Mouse (Mus musculus) CD4-positive naive resting alpha-beta T cell, adult 76 days (primary cell): ENCODE data around the gene B020031M17Rik. TPM values are rescaled to one million over a fixed set of nuclear protein-coding genes. Genes with fewer than 3 reads are reported as not detected.

Experiments used
- total RNA-seq: library from RNA; stranded (reverse); gene quantifications from one replicate; pipeline ENCODE4 v1.2.4, GENCODE M21; 2023

Gene B020031M17Rik
- total RNA-seq = not detected

GRCm38 (mm10) chr13:119950706-119951105 is at the start of gene B020031M17Rik:
Gene B020031M17Rik (minus strand): TSS chr13:119950806.

GRCm38 (mm10) chr13:119929172-119929571 is 21.4 kb downstream of the B020031M17Rik start, which contains the start of gene Gm21761:
Gene Gm21761 (minus strand): TSS chr13:119929272.

Other genes starting within 250 kb of the B020031M17Rik start
- 0.94 TPM for gene Nim1k, start 194.9 kb downstream of the B020031M17Rik start, total RNA-seq
- 69.0 TPM for gene Zfp131, start 159.9 kb downstream of the B020031M17Rik start, total RNA-seq
- not detected for gene AF067063, start 120.6 kb downstream of the B020031M17Rik start, total RNA-seq
- not detected for gene D13Ertd608e, start 114.8 kb downstream of the B020031M17Rik start, total RNA-seq
- gene Tcstv1, start 56.0 kb downstream of the B020031M17Rik start, total RNA-seq = not detected
- not detected for gene Gm21761, start 21.5 kb downstream of the B020031M17Rik start, total RNA-seq
- gene Gm36079, start 76.2 kb upstream of the B020031M17Rik start, total RNA-seq = not detected
- 0.47 TPM for gene Gm21188, start 101.4 kb upstream of the B020031M17Rik start, total RNA-seq
- gene Gm20767, start 189.4 kb upstream of the B020031M17Rik start, total RNA-seq = not detected
- not detected for gene Gm21818, start 221.6 kb upstream of the B020031M17Rik start, total RNA-seq